In the genomic region with DNA sequence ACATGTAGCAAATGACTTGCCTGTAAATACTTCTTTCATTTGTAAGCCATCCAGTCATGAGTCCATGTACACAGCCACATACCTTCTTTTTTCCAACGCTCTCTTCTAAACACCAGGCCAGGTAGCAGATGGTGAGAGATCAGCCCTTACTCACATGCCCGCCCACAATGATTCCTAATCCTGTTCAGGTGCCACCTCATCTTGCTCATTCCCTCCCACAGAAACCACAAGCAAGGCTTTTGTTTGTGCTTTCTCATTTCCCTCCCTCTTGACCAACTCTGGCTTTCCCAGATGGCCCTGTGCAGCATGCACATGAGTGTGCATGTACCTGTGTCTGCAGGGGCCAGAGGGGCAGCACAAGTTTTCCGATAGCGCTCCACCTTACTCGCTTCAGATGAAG, we compare ENCODE assay signal across 19 mouse cellular contexts. TPM values are rescaled to one million over a fixed set of nuclear protein-coding genes. Genes with fewer than 3 reads are reported as not detected.
"Had no signal": no experiment of that assay in that cellular context is flagged by ENCODE, and none has a peak within 500 bp of the region (broad histone marks: within the 10 kb centered on the region; RNA-seq: fewer than 3 reads in every experiment).

No protein-coding gene starts in this region.

- H3K9me3 ChIP-seq: limb, embryonic 13.5 days; midbrain, embryonic 12.5 days; neural tube, embryonic 13.5 days had no signal

- ATAC-seq: inflammation-experienced regulatory T-cells, adult 6 months; intestine, postnatal 0 days; midbrain, embryonic 16.5 days had no signal

- H3K9ac ChIP-seq: limb, embryonic 13.5 days; liver, embryonic 14.5 days; midbrain, embryonic 12.5 days; neural tube, embryonic 13.5 days had no signal

- H3K4me1 ChIP-seq: limb, embryonic 13.5 days; midbrain, embryonic 12.5 days; neural tube, embryonic 13.5 days had no signal

- H3K36me3 ChIP-seq: midbrain, embryonic 12.5 days had no signal

- H3K27me3 ChIP-seq: limb, embryonic 13.5 days; midbrain, embryonic 12.5 days; neural tube, embryonic 13.5 days had no signal

- H3K4me3 ChIP-seq: layer of hippocampus, adult 2 months; limb, embryonic 13.5 days; midbrain, embryonic 12.5 days; neural tube, embryonic 13.5 days had no signal

- H3K27ac ChIP-seq: limb, embryonic 13.5 days; liver, embryonic 14.5 days; midbrain, embryonic 12.5 days; neural tube, embryonic 13.5 days had no signal

- DNase-seq: kidney, adult 8-10 months; kidney, postnatal 36 days; lung, adult 18-20 months; retina, postnatal 1 day; thymus, postnatal 4 days had no signal

- H3K4me2 ChIP-seq: limb, embryonic 13.5 days; midbrain, embryonic 12.5 days; neural tube, embryonic 13.5 days had no signal

RNA-seq across cellular contexts. Expression of gene Lpcat2b, which starts 18.9 kb away (rescaled TPM):
- total RNA-seq: liver, adult 2 months; megakaryocyte-erythroid progenitor cell, adult 5-6 weeks had no signal
- polyA plus RNA-seq: inflammation-experienced regulatory T-cells, adult 6 months; intestine, postnatal 0 days; kidney, embryonic 16.5 days; limb, embryonic 13.5 days; liver, adult 2 months; liver, embryonic 14.5 days; lung, embryonic 16.5 days; midbrain, embryonic 12.5 days; midbrain, embryonic 16.5 days; neural tube, embryonic 13.5 days; small intestine, adult 2 months; stomach, embryonic 16.5 days had no signal

RNA-seq across cellular contexts. Expression of gene Ephx4, which starts 47.8 kb away (rescaled TPM):
- total RNA-seq: megakaryocyte-erythroid progenitor cell, adult 5-6 weeks had no signal
- polyA plus RNA-seq: liver, adult 2 months had no signal

RNA-seq across cellular contexts. Expression of gene Gm42669, which starts 57.1 kb away (rescaled TPM):
- polyA plus RNA-seq: liver, adult 2 months; small intestine, adult 2 months had no signal
